Mouse (Mus musculus): ENCODE results near the gene Gm42669. TPM values are rescaled to one million over a fixed set of nuclear protein-coding genes. Genes with fewer than 3 reads are reported as not detected.
A peak's percentile ranks its signal among the peaks of the same experiment; 100 is the strongest.

Gene Gm42669
- polyA plus RNA-seq, 1 experiment from 2014 or later: 0.05 TPM

GRCm38 (mm10) chr5:107521897-107522296 is 14.5 kb downstream of the Gm42669 start:
- Histone ChIP-seq H3K4me3 (replicated peaks) (no peak overlapping the region), H3K36me3 (no peaks in the 10 kb centered on the region), H3K4me1 (replicated peaks) (no peaks in the 10 kb centered on the region), H3K9me3 (replicated peaks) (no peaks in the 10 kb centered on the region), H3K9ac (no peak overlapping the region), H3K27me3 (no peaks in the 10 kb centered on the region), H3K27ac (no peak overlapping the region), H3K4me2 (no peak overlapping the region)
- ATAC-seq (ENCODE audit: low read depth) (no peak), DNase-seq (no peak)
- WGBS (ENCODE audit: insufficient replicate concordance): 48% methylated on average over 7 of the region's 7 CpGs

- Histone ChIP-seq H3K4me2 (no peak overlapping the region), H3K4me1 (replicated peaks) (no peaks in the 10 kb centered on the region), H3K9me3 (replicated peaks) (no peaks in the 10 kb centered on the region), H3K27ac (no peak overlapping the region), H3K36me3 (no peaks in the 10 kb centered on the region), H3K4me3 (replicated peaks) (no peak overlapping the region), H3K9ac (no peak overlapping the region), H3K27me3 (no peaks in the 10 kb centered on the region)
- WGBS (ENCODE audit: insufficient replicate concordance): 50% methylated on average over 10 of the region's 10 CpGs
- DNase-seq: no peak
- no peak for ATAC-seq (ENCODE audit: low read depth)
Measured at GRCm38 (mm10) chr5:107524281-107524680, 16.9 kb downstream of the Gm42669 start.

GRCm38 (mm10) chr5:107528856-107529255 is 21.4 kb downstream of the Gm42669 start:
- H3K36me3 ChIP-seq: no peaks in the 10 kb centered on the region
- H3K9me3 ChIP-seq (replicated peaks): no peaks in the 10 kb centered on the region
- H3K9ac ChIP-seq: no peak overlapping the region
- WGBS (ENCODE audit: insufficient replicate concordance): 78% methylated on average over 3 of the region's 3 CpGs
- DNase-seq (no peak), ATAC-seq (ENCODE audit: low read depth) (no peak)
- no peak overlapping the region for H3K27ac ChIP-seq
- H3K4me1 ChIP-seq (replicated peaks): peaks cover 5% of the 10 kb centered on the region
- no peak overlapping the region for H3K4me2 ChIP-seq
- no peaks in the 10 kb centered on the region for H3K27me3 ChIP-seq
- H3K4me3 ChIP-seq (replicated peaks): no peak overlapping the region

GRCm38 (mm10) chr5:107533590-107533989 is 26.2 kb downstream of the Gm42669 start:
- WGBS (ENCODE audit: insufficient replicate concordance): 14% methylated on average over 2 of the region's 2 CpGs
- peak; percentile 11 for DNase-seq
- no peaks in the 10 kb centered on the region for H3K36me3 ChIP-seq
- H3K9me3 ChIP-seq (replicated peaks): no peaks in the 10 kb centered on the region
- H3K4me3 ChIP-seq (replicated peaks): no peak overlapping the region
- H3K4me1 ChIP-seq (replicated peaks): peaks cover 8% of the 10 kb centered on the region
- no peak overlapping the region for H3K9ac ChIP-seq
- peak; percentile 45; the same call in 1 of the 2 replicates for ATAC-seq (ENCODE audit: low read depth)
- no peaks in the 10 kb centered on the region for H3K27me3 ChIP-seq
- H3K27ac ChIP-seq: no peak overlapping the region
- no peak overlapping the region for H3K4me2 ChIP-seq

- Histone ChIP-seq H3K36me3 (no peaks in the 10 kb centered on the region), H3K4me1 (replicated peaks) (peaks cover 8% of the 10 kb centered on the region), H3K9ac (no peak within 1 kb of the TSS), H3K9me3 (replicated peaks) (no peaks in the 10 kb centered on the region), H3K4me2 (peak within 1 kb of the TSS; percentile 25; the same call in 1 of the 2 replicates), H3K27me3 (no peaks in the 10 kb centered on the region), H3K27ac (no peak within 1 kb of the TSS), H3K4me3 (replicated peaks) (no peak within 1 kb of the TSS)
- ATAC-seq (ENCODE audit: low read depth) (peak; percentile 41; the same call in 1 of the 2 replicates), DNase-seq (peak; percentile 41)
- WGBS (ENCODE audit: insufficient replicate concordance): 58% methylated on average over 15 of the region's 15 CpGs
Measured at GRCm38 (mm10) chr5:107534581-107534980, 27.2 kb downstream of the Gm42669 start, which contains the start of gene 1700028K03Rik. Gene 1700028K03Rik (plus strand): TSS chr5:107534709.

- WGBS (ENCODE audit: insufficient replicate concordance): 57% methylated on average over 7 of the region's 7 CpGs
- Histone ChIP-seq H3K36me3 (no peaks in the 10 kb centered on the region), H3K9ac (no peak overlapping the region; the same call in 1 of the 2 replicates), H3K4me3 (replicated peaks) (no peak overlapping the region), H3K9me3 (replicated peaks) (no peaks in the 10 kb centered on the region), H3K27ac (no peak overlapping the region), H3K4me2 (no peak overlapping the region), H3K4me1 (replicated peaks) (peaks cover 3% of the 10 kb centered on the region; the same call in 1 of the 2 replicates), H3K27me3 (peaks cover 7% of the 10 kb centered on the region)
- DNase-seq (no peak), ATAC-seq (ENCODE audit: low read depth) (no peak)
Measured at GRCm38 (mm10) chr5:107541696-107542095, 34.3 kb downstream of the Gm42669 start.

GRCm38 (mm10) chr5:107545927-107546326 is 38.5 kb downstream of the Gm42669 start:
- no peaks in the 10 kb centered on the region for H3K36me3 ChIP-seq
- no peak overlapping the region for H3K4me2 ChIP-seq
- peaks cover 21% of the 10 kb centered on the region for H3K4me1 ChIP-seq (replicated peaks)
- DNase-seq (no peak), ATAC-seq (ENCODE audit: low read depth) (no peak)
- 50% methylated on average over 4 of the region's 4 CpGs for WGBS (ENCODE audit: insufficient replicate concordance)
- no peak overlapping the region for H3K4me3 ChIP-seq (replicated peaks)
- H3K9ac ChIP-seq: no peak overlapping the region
- peaks cover 3% of the 10 kb centered on the region; the same call in 1 of the 2 replicates for H3K27me3 ChIP-seq
- H3K27ac ChIP-seq: 0 out of 2 replicates have a peak overlapping the region, but pooled peaks have one; percentile 3
- H3K9me3 ChIP-seq (replicated peaks): no peaks in the 10 kb centered on the region

- peak overlapping the region; percentile 83 for H3K27ac ChIP-seq
- peak; percentile 33 for DNase-seq
- H3K9ac ChIP-seq: peak overlapping the region; percentile 47
- H3K9me3 ChIP-seq (replicated peaks): no peaks in the 10 kb centered on the region
- peak; percentile 100 for ATAC-seq (ENCODE audit: low read depth)
- H3K4me3 ChIP-seq (replicated peaks): no peak overlapping the region
- no peaks in the 10 kb centered on the region for H3K27me3 ChIP-seq
- H3K4me2 ChIP-seq: peak overlapping the region; percentile 34; the same call in 1 of the 2 replicates
- H3K4me1 ChIP-seq (replicated peaks): peaks cover 21% of the 10 kb centered on the region
- 21% methylated on average over 3 of the region's 3 CpGs for WGBS (ENCODE audit: insufficient replicate concordance)
- 0 out of 2 replicates have a peak, but pooled peaks cover 6% of the 10 kb centered on the region for H3K36me3 ChIP-seq
Measured at GRCm38 (mm10) chr5:107547955-107548354, 40.5 kb downstream of the Gm42669 start.

GRCm38 (mm10) chr5:107548444-107548843 is 41.0 kb downstream of the Gm42669 start:
- Histone ChIP-seq H3K27me3 (no peaks in the 10 kb centered on the region), H3K4me3 (replicated peaks) (no peak overlapping the region), H3K9me3 (replicated peaks) (no peaks in the 10 kb centered on the region), H3K27ac (peak overlapping the region; percentile 83), H3K9ac (no peak overlapping the region), H3K4me2 (no peak overlapping the region), H3K4me1 (replicated peaks) (peaks cover 21% of the 10 kb centered on the region), H3K36me3 (0 out of 2 replicates have a peak, but pooled peaks cover 6% of the 10 kb centered on the region)
- peak; percentile 11 for DNase-seq
- ATAC-seq (ENCODE audit: low read depth): peak; percentile 57
- WGBS (ENCODE audit: insufficient replicate concordance): 68% methylated on average over 3 of the region's 3 CpGs

GRCm38 (mm10) chr5:107554336-107554735 is 46.9 kb downstream of the Gm42669 start:
- no peak overlapping the region for H3K4me3 ChIP-seq (replicated peaks)
- H3K4me1 ChIP-seq (replicated peaks): peaks cover 3% of the 10 kb centered on the region; the same call in 1 of the 2 replicates
- H3K9me3 ChIP-seq (replicated peaks): no peaks in the 10 kb centered on the region
- H3K9ac ChIP-seq: no peak overlapping the region
- ATAC-seq (ENCODE audit: low read depth) (no peak), DNase-seq (no peak)
- 68% methylated on average over 5 of the region's 5 CpGs for WGBS (ENCODE audit: insufficient replicate concordance)
- H3K27me3 ChIP-seq: no peaks in the 10 kb centered on the region
- H3K27ac ChIP-seq: no peak overlapping the region
- 0 out of 2 replicates have a peak, but pooled peaks cover 6% of the 10 kb centered on the region for H3K36me3 ChIP-seq
- H3K4me2 ChIP-seq: no peak overlapping the region

GRCm38 (mm10) chr5:107556969-107557368 is 49.5 kb downstream of the Gm42669 start:
- 53% methylated on average over 3 of the region's 3 CpGs for WGBS (ENCODE audit: insufficient replicate concordance)
- Histone ChIP-seq H3K4me2 (no peak overlapping the region), H3K9ac (no peak overlapping the region), H3K27ac (no peak overlapping the region), H3K36me3 (peaks cover 9% of the 10 kb centered on the region), H3K4me3 (replicated peaks) (no peak overlapping the region), H3K27me3 (no peaks in the 10 kb centered on the region), H3K9me3 (replicated peaks) (no peaks in the 10 kb centered on the region), H3K4me1 (replicated peaks) (peaks cover 3% of the 10 kb centered on the region; the same call in 1 of the 2 replicates)
- ATAC-seq (ENCODE audit: low read depth) (peak; percentile 81), DNase-seq (no peak)

- no peaks in the 10 kb centered on the region for H3K4me1 ChIP-seq (replicated peaks)
- no peaks in the 10 kb centered on the region for H3K27me3 ChIP-seq
- H3K4me2 ChIP-seq: no peak overlapping the region
- peaks cover 51% of the 10 kb centered on the region for H3K36me3 ChIP-seq
- DNase-seq (no peak), ATAC-seq (ENCODE audit: low read depth) (no peak)
- H3K9me3 ChIP-seq (replicated peaks): no peaks in the 10 kb centered on the region
- no peak overlapping the region for H3K4me3 ChIP-seq (replicated peaks)
- no peak overlapping the region for H3K27ac ChIP-seq
- 87% methylated on average over 9 of the region's 9 CpGs for WGBS (ENCODE audit: insufficient replicate concordance)
- no peak overlapping the region for H3K9ac ChIP-seq
Measured at GRCm38 (mm10) chr5:107569148-107569547, 61.7 kb downstream of the Gm42669 start.

Data from liver, embryonic 13.5 days (tissue).